Mouse (Mus musculus): Measurements from ENCODE around the gene Lce1m. TPM values are rescaled to one million over a fixed set of nuclear protein-coding genes. Genes with fewer than 3 reads are reported as not detected.

Lce1m gene
- polyA plus RNA-seq (2012; ENCODE audit: low replicate concordance) = not detected in 2 replicates

GRCm38 (mm10) chr3:93018960-93019359 lies at the start of gene Lce1m:
Gene Lce1m (minus strand): TSS chr3:93019060.

GRCm38 (mm10) chr3:93068523-93068922 lies 49.7 kb upstream of the Lce1m start, which contains the start of gene Gm4858:
Gene Gm4858 (plus strand): TSS chr3:93068823.

GRCm38 (mm10) chr3:93015460-93016104 lies 3.3 kb downstream of the Lce1m start, which contains the start of gene Crct1:
Gene Crct1 (minus strand): TSS chr3:93015687.

GRCm38 (mm10) chr3:92991926-92992325 lies 26.9 kb downstream of the Lce1m start, which contains the start of gene Lce3f:
Gene Lce3f (plus strand): TSS chr3:92992226.

Other genes with a start within 250 kb of the Lce1m start
- gene Lce1i, start 240.2 kb downstream of the Lce1m start, polyA plus RNA-seq (2012; ENCODE audit: low replicate concordance) = not detected in 2 replicates
- gene Lce1j, start 228.5 kb downstream of the Lce1m start, polyA plus RNA-seq (2012; ENCODE audit: low replicate concordance) = not detected in 2 replicates
- not detected in 2 replicates for gene Lce1k, start 211.2 kb downstream of the Lce1m start, polyA plus RNA-seq (2012; ENCODE audit: low replicate concordance)
- gene Kprp, start 191.8 kb downstream of the Lce1m start, polyA plus RNA-seq (2012; ENCODE audit: low replicate concordance) = not detected in 2 replicates
- gene Lce1l, start 167.8 kb downstream of the Lce1m start, polyA plus RNA-seq (2012; ENCODE audit: low replicate concordance) = not detected in 2 replicates
- gene 2310050C09Rik, start 148.8 kb downstream of the Lce1m start, polyA plus RNA-seq (2012; ENCODE audit: low replicate concordance) = not detected in 2 replicates
- gene Lce3a, start 92.8 kb downstream of the Lce1m start, polyA plus RNA-seq (2012; ENCODE audit: low replicate concordance) = not detected in 2 replicates
- not detected in 2 replicates for gene Lce3b, start 86.1 kb downstream of the Lce1m start, polyA plus RNA-seq (2012; ENCODE audit: low replicate concordance)
- not detected in 2 replicates for gene Lce3c, start 74.6 kb downstream of the Lce1m start, polyA plus RNA-seq (2012; ENCODE audit: low replicate concordance)
- gene Lce3d, start 61.7 kb downstream of the Lce1m start, polyA plus RNA-seq (2012; ENCODE audit: low replicate concordance) = not detected in 2 replicates
- gene Lce3e, start 52.0 kb downstream of the Lce1m start, polyA plus RNA-seq (2012; ENCODE audit: low replicate concordance) = not detected in 2 replicates
- not detected in 2 replicates for gene Lce3f, start 26.8 kb downstream of the Lce1m start, polyA plus RNA-seq (2012; ENCODE audit: low replicate concordance)
- gene Crct1, start 3.4 kb downstream of the Lce1m start, polyA plus RNA-seq (2012; ENCODE audit: low replicate concordance) = not detected in 2 replicates
- not detected in 2 replicates for gene Gm4858, start 49.8 kb upstream of the Lce1m start, polyA plus RNA-seq (2012; ENCODE audit: low replicate concordance)
- gene Crnn, start 125.7 kb upstream of the Lce1m start, polyA plus RNA-seq (2012; ENCODE audit: low replicate concordance) = not detected in 2 replicates
- gene Flg2, start 178.2 kb upstream of the Lce1m start, polyA plus RNA-seq (2012; ENCODE audit: low replicate concordance) = not detected in 2 replicates